In the genomic region with DNA sequence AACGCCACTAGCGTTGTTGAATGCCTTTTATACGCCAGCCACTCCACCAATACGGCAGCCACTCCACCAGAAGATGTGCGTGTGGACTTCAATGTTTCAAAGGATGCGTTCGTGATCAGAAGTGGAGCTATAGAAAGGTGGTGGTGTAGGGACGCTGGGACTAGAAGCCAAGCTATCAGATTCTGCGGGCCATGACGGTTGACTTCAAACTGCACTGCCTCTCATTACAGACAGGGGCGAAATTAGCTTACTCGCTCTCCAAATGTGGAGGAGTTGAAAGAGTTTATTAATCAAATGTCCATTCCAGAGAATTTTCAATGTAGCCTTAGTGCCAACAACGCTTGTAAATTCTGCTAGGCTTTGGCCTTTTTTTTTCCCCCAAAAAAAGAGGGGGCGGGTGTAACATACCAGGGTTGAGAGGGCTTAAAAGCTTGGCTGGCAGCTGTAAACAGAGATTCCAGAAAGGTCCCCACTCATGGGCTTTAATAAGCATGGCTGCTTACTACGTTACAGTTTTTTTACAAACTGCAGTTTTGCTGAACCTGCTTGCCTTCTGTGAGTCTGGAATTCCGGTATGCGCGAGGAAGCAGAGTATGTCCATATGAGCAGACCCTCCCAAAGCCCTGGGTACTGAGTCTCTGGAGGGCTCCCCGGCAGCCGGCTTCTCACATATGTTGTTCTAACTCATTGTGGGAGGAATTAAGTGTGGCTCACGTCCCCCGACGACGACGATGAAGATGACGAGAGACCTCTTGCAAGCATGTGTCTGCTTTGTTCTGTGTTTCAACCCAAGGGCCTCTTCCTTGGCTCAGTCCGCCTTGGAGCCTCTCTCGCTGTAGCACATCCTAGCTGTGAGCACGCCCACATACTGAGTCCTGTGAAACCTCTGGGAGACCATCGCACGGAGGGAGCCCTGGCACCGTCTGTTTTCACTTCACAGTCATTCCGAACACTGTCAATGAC, we compare ENCODE assay signal across 7 mouse cellular contexts.
DNase-seq lines count a peak whose midpoint lies in the region; ATAC-seq and TF ChIP-seq lines count a peak whose summit lies in the region.

No protein-coding gene starts in this region.

- H3K36me3 ChIP-seq in embryonic facial prominence, embryonic 15.5 days = no peaks in the 10 kb centered on the region
- no peaks in the 10 kb centered on the region for H3K36me3 ChIP-seq in heart, embryonic 12.5 days
- H3K36me3 ChIP-seq in limb, embryonic 14.5 days (ENCODE audit: control insufficient read depth, insufficient read depth, low read length) = no peaks in the 10 kb centered on the region; the same call in 1 of the 2 replicates

- no peaks in the 10 kb centered on the region for H3K9me3 ChIP-seq in embryonic facial prominence, embryonic 15.5 days (replicated peaks)
- no peaks in the 10 kb centered on the region for H3K9me3 ChIP-seq in heart, embryonic 12.5 days (replicated peaks)
- no peaks in the 10 kb centered on the region for H3K9me3 ChIP-seq in limb, embryonic 14.5 days (ENCODE audit: control insufficient read depth, low read length)

- DNase-seq in layer of hippocampus, adult 2 months (ENCODE audit: low spot score in 2 of 2) = no peak
- no peak for DNase-seq in layer of hippocampus, adult 9-10 months (ENCODE audit: low spot score)
- peak; percentile 72 for DNase-seq in limb, embryonic 14.5 days (ENCODE audit: low spot score)
- DNase-seq in cerebellum, postnatal 25 days = no peak
- no peak for DNase-seq in adipocyte (ENCODE audit: low spot score)

- ATAC-seq in embryonic facial prominence, embryonic 15.5 days (ENCODE audit: insufficient number of reproducible peaks, low FRiP score, low TSS enrichment, low read depth) = peak; percentile 92
- ATAC-seq in heart, embryonic 12.5 days (ENCODE audit: insufficient number of reproducible peaks, low FRiP score) = no peak
- peak; percentile 81 for ATAC-seq in limb, embryonic 14.5 days (ENCODE audit: low FRiP score, low read depth)

- H3K4me1 ChIP-seq in embryonic facial prominence, embryonic 15.5 days = peaks cover 21% of the 10 kb centered on the region
- H3K4me1 ChIP-seq in heart, embryonic 12.5 days (replicated peaks) = 0 out of 2 replicates have a peak, but pooled peaks cover 2% of the 10 kb centered on the region
- peaks cover 20% of the 10 kb centered on the region for H3K4me1 ChIP-seq in limb, embryonic 14.5 days (ENCODE audit: control insufficient read depth, insufficient read depth, low read length)

- 36% methylated on average over 33 of the region's 33 CpGs for WGBS in embryonic facial prominence, embryonic 15.5 days
- 67% methylated on average over 33 of the region's 33 CpGs for WGBS in heart, embryonic 12.5 days
- 35% methylated on average over 33 of the region's 33 CpGs for WGBS in limb, embryonic 14.5 days

- peak overlapping the region; percentile 35 for H3K4me2 ChIP-seq in embryonic facial prominence, embryonic 15.5 days (replicated peaks)
- H3K4me2 ChIP-seq in heart, embryonic 12.5 days = peak overlapping the region; percentile 54
- peak overlapping the region; percentile 33 for H3K4me2 ChIP-seq in limb, embryonic 14.5 days (replicated peaks; ENCODE audit: low read depth, low read length, severe bottlenecking)

- H3K27ac ChIP-seq in layer of hippocampus, adult 2 months = no peak overlapping the region
- peak overlapping the region; percentile 83 for H3K27ac ChIP-seq in embryonic facial prominence, embryonic 15.5 days (replicated peaks)
- H3K27ac ChIP-seq in heart, embryonic 12.5 days (ENCODE audit: poor library complexity, severe bottlenecking) = no peak overlapping the region
- peak overlapping the region; percentile 70 for H3K27ac ChIP-seq in limb, embryonic 14.5 days (replicated peaks; ENCODE audit: low read depth, low read length)

- no peak overlapping the region for H3K9ac ChIP-seq in embryonic facial prominence, embryonic 15.5 days
- H3K9ac ChIP-seq in heart, embryonic 12.5 days = no peak overlapping the region
- no peak overlapping the region for H3K9ac ChIP-seq in limb, embryonic 14.5 days (ENCODE audit: low read depth, low read length, severe bottlenecking)

- peak; percentile 43 for TF ChIP-seq CTCF in layer of hippocampus, adult 2 months (conservative IDR thresholded peaks at IDR 0.05)

- H3K4me3 ChIP-seq in layer of hippocampus, adult 2 months = 0 out of 2 replicates have a peak overlapping the region, but pooled peaks have one; percentile 9
- peak overlapping the region; percentile 21 for H3K4me3 ChIP-seq in embryonic facial prominence, embryonic 15.5 days (replicated peaks)
- peak overlapping the region; percentile 25; the same call in 1 of the 2 replicates for H3K4me3 ChIP-seq in heart, embryonic 12.5 days
- H3K4me3 ChIP-seq in limb, embryonic 14.5 days (replicated peaks; ENCODE audit: low read length) = 0 out of 2 replicates have a peak overlapping the region, but pooled peaks have one; percentile 12

- H3K27me3 ChIP-seq in embryonic facial prominence, embryonic 15.5 days = no peaks in the 10 kb centered on the region
- no peaks in the 10 kb centered on the region for H3K27me3 ChIP-seq in heart, embryonic 12.5 days (replicated peaks)
- no peaks in the 10 kb centered on the region for H3K27me3 ChIP-seq in limb, embryonic 14.5 days (ENCODE audit: control insufficient read depth, insufficient read depth, low read length)

- no peak for TF ChIP-seq POLR2A in limb, embryonic 14.5 days (IDR thresholded peaks at IDR 0.05; ENCODE audit: borderline replicate concordance, extremely low read depth, insufficient read depth, insufficient read length)

Comparison
In these comparisons a context has a peak if more than half of its experiments do, and no peak if none do; other contexts are left out.
1. H3K27ac ChIP-seq: peak in embryonic facial prominence, embryonic 15.5 days (single experiment) and limb, embryonic 14.5 days (single experiment); none in layer of hippocampus, adult 2 months (single experiment) and heart, embryonic 12.5 days (single experiment).
2. Peak in every context shown above with its lines, with median percentiles within 50 percentile points of each other: H3K4me3 ChIP-seq and H3K4me2 ChIP-seq.